Mouse (Mus musculus): ENCODE results near the gene Pabpn1.

GRCm38 (mm10) chr14:54938431-54939219, 46.3 kb downstream of the Pabpn1 start:
- TF ChIP-seq CTCF (IDR thresholded peaks at IDR 0.05; ENCODE audit: low read depth, low read length) (no peak), POLR2A (IDR thresholded peaks at IDR 0.05; ENCODE audit: borderline replicate concordance, low read depth, low read length) (no peak)
